12 mouse cellular contexts compared by ENCODE assay signal in the genomic region with DNA sequence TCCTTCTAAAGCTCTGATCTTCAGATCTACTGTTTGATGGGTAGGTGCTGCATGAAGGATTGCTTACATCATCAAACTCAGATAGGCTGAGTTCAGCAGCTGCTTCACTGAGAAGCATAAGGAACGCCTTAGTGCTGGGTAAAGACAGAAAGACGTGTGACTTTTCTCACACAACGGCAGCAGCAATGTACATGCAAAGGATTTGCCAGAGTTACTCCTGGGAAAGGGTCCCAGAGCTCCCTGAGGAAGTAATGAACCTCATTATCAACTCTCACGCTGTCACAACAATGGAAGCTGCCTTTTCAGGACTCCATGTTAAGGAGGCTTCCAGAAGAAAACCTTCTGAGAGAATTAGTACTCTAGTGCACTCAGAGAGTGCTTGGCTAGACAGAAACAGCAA.
"Had no signal": no experiment of that assay in that cellular context is flagged by ENCODE, and none has a peak within 500 bp of the region (broad histone marks: within the 10 kb centered on the region; RNA-seq: fewer than 3 reads in every experiment).

No protein-coding gene starts in this region.

- H3K4me3 ChIP-seq: left cerebral cortex, adult 2 months; liver, embryonic 13.5 days had no signal

- H3K9me3 ChIP-seq: liver, embryonic 13.5 days had no signal

- H3K4me2 ChIP-seq: liver, embryonic 13.5 days; midbrain, embryonic 11.5 days had no signal

- DNase-seq: kidney, postnatal 10 days; kidney, postnatal 36 days; layer of hippocampus, postnatal 36 days; liver, embryonic 13.5 days; lung, adult 2 months; lung, postnatal 14 days; lung, postnatal 4 days; midbrain, embryonic 14.5 days; thymus, adult 18-20 months; thymus, postnatal 36 days had no signal

- H3K27ac ChIP-seq: left cerebral cortex, adult 2 months; liver, embryonic 13.5 days had no signal

- H3K36me3 ChIP-seq: liver, embryonic 13.5 days had no signal

- H3K9ac ChIP-seq: liver, embryonic 13.5 days had no signal
